Mouse (Mus musculus) right cerebral cortex, adult 18-20 months (tissue): ENCODE measurements around the gene Rpl36.

Source experiments
- DNase-seq: peaks from one replicate; pipeline ENCODE4 v3.0.0; 2022; ENCODE audit warnings: mixed read lengths

Rpl36 gene

GRCm38 (mm10) chr17:56613236-56613844 is at the start of gene Rpl36:
TSS of gene Rpl36 (plus strand) at chr17:56613416.
- peak; percentile 96 for DNase-seq

GRCm38 (mm10) chr17:56566293-56566692 is 46.9 kb upstream of the Rpl36 start:
- DNase-seq: no peak

- no peak for DNase-seq
Measured at GRCm38 (mm10) chr17:56566918-56567317, 46.3 kb upstream of the Rpl36 start.

- DNase-seq: no peak
Measured at GRCm38 (mm10) chr17:56567370-56567769, 45.8 kb upstream of the Rpl36 start.

GRCm38 (mm10) chr17:56570287-56570686 is 42.9 kb upstream of the Rpl36 start:
- DNase-seq: no peak

GRCm38 (mm10) chr17:56572154-56572553 is 41.1 kb upstream of the Rpl36 start:
- DNase-seq: no peak

- DNase-seq: no peak
Measured at GRCm38 (mm10) chr17:56572939-56573338, 40.3 kb upstream of the Rpl36 start.

GRCm38 (mm10) chr17:56583071-56583470 is 30.1 kb upstream of the Rpl36 start:
- DNase-seq: no peak

- DNase-seq: peak; percentile 20
Measured at GRCm38 (mm10) chr17:56583611-56584256, 29.5 kb upstream of the Rpl36 start.

GRCm38 (mm10) chr17:56584257-56585130 is 28.7 kb upstream of the Rpl36 start, which contains the start of the genes Safb2 and Safb:
TSS of gene Safb2 (minus strand) at chr17:56584585.
TSS of gene Safb (plus strand) at chr17:56584825.
- peak; percentile 99 for DNase-seq

GRCm38 (mm10) chr17:56585171-56585821 is 27.9 kb upstream of the Rpl36 start:
- no peak for DNase-seq

- DNase-seq: no peak
Measured at GRCm38 (mm10) chr17:56587773-56588172, 25.4 kb upstream of the Rpl36 start.

GRCm38 (mm10) chr17:56588921-56589320 is 24.3 kb upstream of the Rpl36 start:
- no peak for DNase-seq

- no peak for DNase-seq
Measured at GRCm38 (mm10) chr17:56592553-56592952, 20.7 kb upstream of the Rpl36 start.

GRCm38 (mm10) chr17:56593527-56594271 is 19.5 kb upstream of the Rpl36 start:
- no peak for DNase-seq

GRCm38 (mm10) chr17:56603186-56604069 is 9.8 kb upstream of the Rpl36 start:
- DNase-seq: no peak

GRCm38 (mm10) chr17:56604070-56604380 is 9.2 kb upstream of the Rpl36 start:
- no peak for DNase-seq

- DNase-seq: no peak
Measured at GRCm38 (mm10) chr17:56604422-56604821, 8.8 kb upstream of the Rpl36 start.

- DNase-seq: no peak
Measured at GRCm38 (mm10) chr17:56605431-56605830, 7.8 kb upstream of the Rpl36 start.

GRCm38 (mm10) chr17:56607521-56608062 is 5.6 kb upstream of the Rpl36 start:
- DNase-seq: no peak

GRCm38 (mm10) chr17:56608699-56609098 is 4.5 kb upstream of the Rpl36 start:
- DNase-seq: no peak
